Mouse (Mus musculus) left cerebral cortex, adult 2 months (tissue): ENCODE measurements around the gene Nicn1. TPM values are rescaled to one million over a fixed set of nuclear protein-coding genes. Genes with fewer than 3 reads are reported as not detected.
"Not testable (repeated sequence)": the region's sequence is repeated elsewhere in the genome, so short reads cannot be mapped to it uniquely, and the experiment has no call there.

Experiments used
- DNase-seq, 2 experiments: peaks; one replicate each; pipeline ENCODE4 v3.0.0; 2021 to 2022; ENCODE audit warnings: low spot score in 2 of 2, mixed read lengths in 1 of 2; ENCODE audit errors: extremely low spot score in 1 of 2
- H3K27ac ChIP-seq: fragments of 200-600 bp; 2 replicates; pipeline ENCODE4 v1.8.1; 2022
- H3K4me3 ChIP-seq: fragments of 200-600 bp; 2 replicates; pipeline ENCODE4 v1.8.1; 2022
- CTCF ChIP-seq: fragments of 200-600 bp; IDR thresholded peaks from 2 replicates; pipeline ENCODE4 v1.8.1; 2022; ENCODE audit warnings: antibody characterized with exemption, mild to moderate bottlenecking, moderate library complexity
- intact Hi-C: fragments of 180-260 bp; cut with DNase I; formaldehyde crosslinking; loops from one replicate; pipeline ENCODE4 v1.15.1; 2025
- total RNA-seq, 2 experiments: library from RNA; stranded (reverse); gene quantifications; 2 replicates each; pipeline ENCODE4 v1.2.3; 2021

Nicn1 gene
- total RNA-seq, 2 experiments from 2014 or later: 122 to 130 TPM

DNA sequence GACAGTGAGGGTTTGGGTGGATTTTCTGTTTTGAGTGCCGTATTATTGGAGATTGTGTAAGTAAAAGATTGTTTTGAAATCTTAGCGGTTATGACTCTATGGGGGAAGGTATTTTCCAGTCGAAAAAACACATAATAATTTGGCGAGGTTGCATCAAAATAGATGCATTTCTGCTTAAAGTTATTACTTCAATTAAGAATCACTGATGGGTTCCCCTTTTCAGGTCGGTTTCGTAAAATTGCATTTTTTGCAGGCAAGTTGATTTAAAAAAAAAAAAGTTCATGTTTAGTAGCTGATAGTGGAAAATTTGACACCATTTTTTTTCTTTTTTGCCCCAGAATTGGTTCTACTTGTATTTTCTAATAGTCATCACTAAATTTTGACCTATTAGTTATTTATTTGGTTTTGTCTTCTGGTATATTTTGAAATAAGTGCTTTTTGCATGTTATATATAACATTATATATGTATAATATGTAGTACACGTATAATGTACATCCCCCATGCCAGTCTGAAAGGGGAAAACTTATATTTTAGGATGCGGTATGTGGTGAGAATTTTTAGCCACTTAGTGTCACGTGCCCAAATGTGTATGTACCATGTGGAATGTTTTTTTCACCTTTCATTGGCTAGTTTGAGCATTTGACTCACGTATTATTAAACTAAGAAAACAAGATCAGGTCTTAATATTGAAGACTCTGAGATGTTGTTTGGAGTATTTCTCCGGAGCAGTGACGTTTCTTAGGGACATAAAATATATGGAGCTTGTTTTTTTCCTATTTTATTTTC is 17.0 kb downstream of the Nicn1 start:
- DNase-seq: no peak
- H3K4me3 ChIP-seq: peak overlapping the region; percentile 91
- no peak for TF ChIP-seq CTCF
- H3K27ac ChIP-seq: peak overlapping the region; percentile 73
- intact Hi-C loops: loop anchor here (2.0 kb wide), 2 partner anchors 32 to 210 kb away; partner anchors contain the start of genes Gpx1 and Qrich1

GRCm38 (mm10) chr9:108308141-108308540 is 17.9 kb downstream of the Nicn1 start:
- intact Hi-C loops: no loop called here
- no peak for TF ChIP-seq CTCF
- peak overlapping the region; percentile 17 for H3K4me3 ChIP-seq
- no peak overlapping the region for H3K27ac ChIP-seq
- DNase-seq: no peak

- no peak overlapping the region for H3K27ac ChIP-seq
- intact Hi-C loops: no loop called here
- no peak for DNase-seq
- TF ChIP-seq CTCF: peak; percentile 24
- no peak overlapping the region for H3K4me3 ChIP-seq
These were observed 27.3 kb downstream of the Nicn1 start for GRCm38 (mm10) chr9:108317572-108317971.

- no peak overlapping the region for H3K27ac ChIP-seq
- H3K4me3 ChIP-seq: no peak overlapping the region
- intact Hi-C loops: no loop called here
- DNase-seq: no peak
- TF ChIP-seq CTCF: no peak
These were observed 28.2 kb downstream of the Nicn1 start for GRCm38 (mm10) chr9:108318462-108318861.

GRCm38 (mm10) chr9:108322054-108322453 is 31.8 kb downstream of the Nicn1 start:
- H3K27ac ChIP-seq, H3K4me3 ChIP-seq, DNase-seq, intact Hi-C loops: not testable (repeated sequence)
- TF ChIP-seq CTCF: peak; percentile 35

- DNase-seq: no peak
- no peak for TF ChIP-seq CTCF
- no peak overlapping the region for H3K27ac ChIP-seq
- H3K4me3 ChIP-seq: no peak overlapping the region
- intact Hi-C loops: no loop called here
These were observed 34.6 kb downstream of the Nicn1 start for GRCm38 (mm10) chr9:108324784-108325183.

DNA sequence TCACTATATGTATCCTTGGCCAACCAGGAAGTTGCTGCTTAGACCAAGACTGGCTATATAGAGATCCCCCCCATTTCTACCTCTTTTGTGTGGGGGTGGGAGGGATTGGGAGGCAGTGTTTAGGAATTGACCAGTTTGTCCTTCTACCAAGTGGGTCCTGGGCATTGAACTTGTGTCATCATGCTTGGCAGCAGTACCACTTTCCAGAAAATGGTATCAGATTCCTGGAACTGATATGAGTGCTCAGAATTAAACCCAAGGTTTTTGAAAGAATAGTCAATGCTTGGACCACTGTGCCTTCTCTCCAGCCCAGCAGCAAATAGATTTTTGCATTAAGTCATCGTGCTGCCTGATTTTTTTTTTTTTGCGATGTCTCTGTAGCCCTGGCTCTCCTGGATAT is 35.6 kb downstream of the Nicn1 start:
- DNase-seq: no peak
- H3K27ac ChIP-seq: no peak overlapping the region
- H3K4me3 ChIP-seq: no peak overlapping the region
- intact Hi-C loops: no loop called here
- no peak for TF ChIP-seq CTCF

DNA sequence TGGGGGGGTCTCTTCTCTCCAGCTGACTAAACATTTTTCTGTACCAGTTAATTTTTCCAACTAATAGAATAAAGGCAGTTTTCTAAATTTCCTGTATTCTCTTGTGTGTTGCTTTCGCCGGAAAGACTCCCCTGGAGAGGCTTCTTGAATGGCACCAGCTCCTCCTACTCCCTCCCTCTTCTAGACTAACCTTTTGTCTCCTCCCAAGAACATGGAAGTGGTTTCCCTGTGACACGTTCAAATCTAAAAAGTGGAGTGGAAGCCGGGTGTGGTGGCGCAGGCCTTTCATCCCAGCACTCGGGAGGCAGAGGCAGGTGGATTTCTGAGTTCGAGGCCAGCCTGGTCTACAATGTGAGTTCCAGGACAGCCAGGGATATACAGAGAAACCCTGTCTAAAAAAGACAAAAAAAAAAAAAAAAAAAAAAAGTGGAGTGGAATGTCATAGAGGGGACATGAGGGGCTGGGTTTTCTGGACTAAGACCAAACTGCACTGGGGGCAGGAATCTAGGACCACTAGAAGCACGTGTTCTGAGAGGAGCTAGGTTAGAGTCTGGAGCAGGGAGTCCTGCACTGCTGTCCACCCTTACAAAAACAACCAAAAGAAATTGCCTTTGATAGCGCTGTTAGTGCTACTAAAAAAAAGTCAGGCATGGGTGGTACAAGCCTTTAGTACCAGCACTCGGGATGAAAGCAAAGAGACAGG is 47.8 kb downstream of the Nicn1 start:
- no peak for DNase-seq
- Histone ChIP-seq H3K27ac (peak overlapping the region; percentile 86; the same call in 1 of the 2 replicates), H3K4me3 (no peak overlapping the region)
- no peak for TF ChIP-seq CTCF
- intact Hi-C loops: loop anchor here (2.0 kb wide), 1 partner anchor 31 kb away; the partner anchor contains the start of genes Rhoa and Tcta

- H3K27ac ChIP-seq: peak overlapping the region; percentile 86
- TF ChIP-seq CTCF: no peak
- DNase-seq: no peak
- intact Hi-C loops: loop anchor here (2.0 kb wide), 1 partner anchor 32 kb away; the partner anchor contains the start of genes Rhoa and Tcta
- H3K4me3 ChIP-seq: peak overlapping the region; percentile 70
These were observed 48.3 kb downstream of the Nicn1 start for GRCm38 (mm10) chr9:108338551-108338885.

GRCm38 (mm10) chr9:108338886-108339781 is 48.9 kb downstream of the Nicn1 start, which contains the start of gene Gpx1:
TSS of gene Gpx1 (plus strand) at chr9:108338903.
- intact Hi-C loops: loop anchor here (2.0 kb wide), 1 partner anchor 32 kb away; the partner anchor contains the start of genes Rhoa and Tcta
- DNase-seq: peak; percentile 75 to 83
- TF ChIP-seq CTCF: no peak; the same call in 1 of the 2 replicates

GRCm38 (mm10) chr9:108339886-108340257 is 49.6 kb downstream of the Nicn1 start:
- peak in 1 of 2 experiments; percentile 15 for DNase-seq
- no peak for TF ChIP-seq CTCF
- Histone ChIP-seq H3K27ac (peak overlapping the region; percentile 86), H3K4me3 (peak overlapping the region; percentile 70)
- intact Hi-C loops: loop anchor here (2.0 kb wide), 1 partner anchor 33 kb away; the partner anchor contains the start of genes Rhoa and Tcta

More at GRCm38 (mm10) chr9:108338886-108339781, 48.9 kb downstream of the Nicn1 start, which contains the start of gene Gpx1:
- H3K27ac ChIP-seq: peak within 1 kb of the TSS; percentile 86
- peak within 1 kb of the TSS; percentile 70 for H3K4me3 ChIP-seq
